In the genomic region with DNA sequence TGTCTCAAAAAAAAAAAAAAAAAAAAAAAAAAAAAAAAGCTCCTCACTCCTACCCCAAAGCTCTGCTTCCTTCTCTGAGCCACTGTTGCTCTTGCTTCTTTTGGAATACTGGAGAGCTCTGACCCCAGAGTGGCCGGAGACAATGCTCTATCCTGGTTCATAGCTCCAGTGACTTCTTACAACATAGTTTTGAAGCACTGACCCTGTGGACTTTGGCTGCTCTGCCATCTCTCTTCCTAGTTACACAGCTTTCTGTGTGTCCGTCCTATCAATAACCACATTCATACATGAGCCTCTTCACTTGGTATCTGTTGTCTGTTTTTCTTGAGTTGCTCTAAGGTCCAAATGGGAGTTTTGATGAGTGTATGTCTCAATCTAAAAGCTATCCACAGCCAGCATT, we compare ENCODE assay signal across 19 mouse cellular contexts.
"Had no signal": no experiment of that assay in that cellular context is flagged by ENCODE, and none has a peak within 500 bp of the region (broad histone marks: within the 10 kb centered on the region; RNA-seq: fewer than 3 reads in every experiment).

No protein-coding gene starts in this region.

- H3K4me1 ChIP-seq: midbrain, embryonic 10.5 days; midbrain, embryonic 12.5 days; neural tube, embryonic 13.5 days; neural tube, embryonic 15.5 days had no signal

- ATAC-seq: midbrain, embryonic 16.5 days had no signal

- DNase-seq: lung, adult 18-20 months; lung, embryonic 14.5 days; lung, postnatal 10 days; lung, postnatal 4 days; midbrain, embryonic 14.5 days; retina, postnatal 1 day; right cerebral cortex, adult 18-20 months; right cerebral cortex, postnatal 25 days; right cerebral cortex, postnatal 4 days; spleen, adult 18-20 months; thymus, adult 18-20 months; thymus, postnatal 14 days; thymus, postnatal 36 days had no signal

- H3K9ac ChIP-seq: lung, embryonic 14.5 days; midbrain, embryonic 12.5 days; neural tube, embryonic 13.5 days; neural tube, embryonic 15.5 days had no signal

- H3K27ac ChIP-seq: midbrain, embryonic 10.5 days; midbrain, embryonic 12.5 days; neural tube, embryonic 13.5 days; neural tube, embryonic 15.5 days had no signal

- H3K4me2 ChIP-seq: lung, embryonic 14.5 days; midbrain, embryonic 12.5 days; neural tube, embryonic 13.5 days; neural tube, embryonic 15.5 days had no signal

- H3K9me3 ChIP-seq: midbrain, embryonic 10.5 days; midbrain, embryonic 12.5 days; neural tube, embryonic 13.5 days; neural tube, embryonic 15.5 days had no signal

- H3K4me3 ChIP-seq: midbrain, embryonic 10.5 days; midbrain, embryonic 12.5 days; myocyte; neural tube, embryonic 13.5 days; neural tube, embryonic 15.5 days had no signal

- H3K27me3 ChIP-seq: midbrain, embryonic 12.5 days; neural tube, embryonic 13.5 days; neural tube, embryonic 15.5 days had no signal
